Comparison of ENCODE assay signal across 8 mouse cellular contexts in the genomic region with DNA sequence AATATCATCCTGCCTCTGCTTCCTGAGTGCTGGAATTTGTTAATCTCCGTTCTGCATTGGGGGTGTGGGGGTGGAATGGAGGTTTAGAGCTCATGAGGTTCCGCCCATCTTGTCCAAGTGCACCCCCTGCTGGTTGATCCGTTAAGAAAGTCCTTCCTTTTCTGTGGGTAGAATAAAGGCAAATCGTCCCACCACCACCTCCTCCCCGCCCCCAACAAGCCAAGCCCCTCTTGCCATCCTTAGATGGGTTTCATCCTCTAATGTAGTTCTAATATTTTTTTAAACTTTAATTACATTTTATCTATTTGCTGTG. TPM values are rescaled to one million over a fixed set of nuclear protein-coding genes. Genes with fewer than 3 reads are reported as not detected.
A peak's percentile ranks its signal among the peaks of the same experiment; 100 is the strongest.
DNase-seq lines count a peak whose midpoint lies in the region; ATAC-seq lines count a peak whose summit lies in the region.

No protein-coding gene starts in this region.

- H3K36me3 ChIP-seq in kidney, embryonic 15.5 days: peaks cover 12% of the 10 kb centered on the region

- no peak overlapping the region for H3K27ac ChIP-seq in kidney, embryonic 15.5 days

- H3K9me3 ChIP-seq in kidney, embryonic 15.5 days (replicated peaks): no peaks in the 10 kb centered on the region

- H3K4me2 ChIP-seq in kidney, embryonic 15.5 days: no peak overlapping the region

- peaks cover 20% of the 10 kb centered on the region for H3K4me1 ChIP-seq in kidney, embryonic 15.5 days

- no peak for ATAC-seq in kidney, embryonic 15.5 days (replicated peaks; ENCODE audit: low FRiP score)
- peak; percentile 88 for ATAC-seq in CD4-positive, CD25-positive, alpha-beta regulatory T cell, adult 4 months

- DNase-seq in kidney, adult 18-20 months: peak; percentile 67
- DNase-seq in adipocyte (ENCODE audit: low spot score): peak; percentile 81
- DNase-seq in embryo, embryonic 10.5 days (ENCODE audit: low spot score): peak; percentile 82
- DNase-seq in layer of hippocampus, postnatal 25 days (ENCODE audit: extremely low spot score in 1 of 2, low spot score in 1 of 2): peak; percentile 29 to 76
- DNase-seq in naive thymus-derived CD4-positive, alpha-beta T cell, adult 2 months (ENCODE audit: low read depth): peak; percentile 92
- no peak for DNase-seq in ovary, postnatal 14 days (ENCODE audit: low spot score)

- WGBS in kidney, embryonic 15.5 days: 17% methylated on average over 5 of the region's 5 CpGs

- no peaks in the 10 kb centered on the region for H3K27me3 ChIP-seq in kidney, embryonic 15.5 days

- H3K9ac ChIP-seq in kidney, embryonic 15.5 days: no peak overlapping the region

- no peak overlapping the region for H3K4me3 ChIP-seq in kidney, embryonic 15.5 days (replicated peaks)

RNA-seq across cellular contexts. Expression of gene 4930550C14Rik, which starts 3.8 kb away (rescaled TPM):
- polyA plus RNA-seq in kidney, embryonic 15.5 days (2015; fragmentation: Nextera tagmentation; extraction: Ambion mirVana): 1.6 and 1.9 TPM in 2 replicates
- under 1 TPM; 0.54 to 0.98 TPM for polyA plus RNA-seq in CD4-positive, CD25-positive, alpha-beta regulatory T cell, adult 4 months (2017; shearing (Covaris generic))
- total RNA-seq in layer of hippocampus, postnatal 25 days (2021): under 1 TPM; 0.27 to 0.38 TPM

RNA-seq across cellular contexts. Expression of gene Kdelc2, which starts 14.5 kb away (rescaled TPM):
- polyA plus RNA-seq in kidney, embryonic 15.5 days (2015; fragmentation: Nextera tagmentation; extraction: Ambion mirVana): 32.7 and 33.5 TPM in 2 replicates
- polyA plus RNA-seq in CD4-positive, CD25-positive, alpha-beta regulatory T cell, adult 4 months (2017; shearing (Covaris generic)): 1 to 10 TPM in 1 of 2 experiments, under 1 TPM in 1; 0.80 to 1.5 TPM
- 1 to 10 TPM; 4.5 to 5.2 TPM for total RNA-seq in layer of hippocampus, postnatal 25 days (2021)

Comparison
In these comparisons a context has a peak if more than half of its experiments do, and no peak if none do; other contexts are left out.
1. RNA of gene Kdelc2, which starts 14.5 kb away (polyA plus RNA-seq): 32.7 to 33.5 TPM in kidney, embryonic 15.5 days; 0.80 to 1.5 TPM in CD4-positive, CD25-positive, alpha-beta regulatory T cell, adult 4 months; every median in the first group is over 10 times any median in the second.